In genomic region chr14:46989694-46990093, GRCm38 (mm10) we compare ENCODE assay signal across 8 mouse cellular contexts.
DNase-seq lines count a peak whose midpoint lies in the region.

No protein-coding gene starts in this region.

- DNase-seq in adrenal gland, adult (ENCODE audit: inconsistent age in 2 of 2, low spot score in 1 of 2): peak; percentile 72 to 91
- DNase-seq in adrenal gland, postnatal 4 days (ENCODE audit: low spot score in 2 of 2): no peak
- DNase-seq in 416B (ENCODE audit: low read depth): peak; percentile 67
- peak; percentile 59 for DNase-seq in embryo, embryonic 11 days
- peak; percentile 59 for DNase-seq in mesoderm, embryonic 11.5 days (ENCODE audit: low read depth, low spot score)
- DNase-seq in kidney, postnatal 36 days: no peak
- DNase-seq in thymus, postnatal 36 days: no peak
- no peak for DNase-seq in cerebellum, adult 11-12 months

Comparison
In these comparisons a context has a peak if more than half of its experiments do, and no peak if none do; other contexts are left out.
1. DNase-seq: peak in adrenal gland, adult (2 of 2), 416B (single experiment), embryo, embryonic 11 days (single experiment) and mesoderm, embryonic 11.5 days (single experiment); none in adrenal gland, postnatal 4 days (0 of 2), kidney, postnatal 36 days (0 of 2), thymus, postnatal 36 days (0 of 2) and cerebellum, adult 11-12 months (single experiment).